Mouse (Mus musculus) forebrain, embryonic 15.5 days (tissue): Measurements from ENCODE around the gene Kcnk6. TPM values are rescaled to one million over a fixed set of nuclear protein-coding genes. Genes with fewer than 3 reads are reported as not detected.
"Not testable (repeated sequence)": the region's sequence is repeated elsewhere in the genome, so short reads cannot be mapped to it uniquely, and the experiment has no call there.

Experiments used
- ATAC-seq: fragments of 200-750 bp; cut with Nextera tagmentation; replicated peaks from 2 replicates; pipeline ENCODE4 v1.8.0; 2017; ENCODE audit warnings: mild to moderate bottlenecking, moderate TSS enrichment, moderate library complexity
- H3K27ac ChIP-seq: fragments of 300-500 bp; sonication (generic); replicated peaks from 2 replicates; pipeline ENCODE4 v1.5.1; 2015; ENCODE audit warnings: mild to moderate bottlenecking, inconsistent platforms
- H3K27me3 ChIP-seq: fragments of 300-500 bp; sonication (generic); 2 replicates; pipeline ENCODE4 v1.6.1; 2015; ENCODE audit warnings: inconsistent platforms
- H3K36me3 ChIP-seq: fragments of 300-500 bp; sonication (generic); 2 replicates; pipeline ENCODE4 v1.6.1; 2015; ENCODE audit warnings: mild to moderate bottlenecking, inconsistent platforms
- H3K4me1 ChIP-seq: fragments of 300-500 bp; sonication (generic); 2 replicates; pipeline ENCODE4 v1.6.1; 2015; ENCODE audit warnings: inconsistent platforms
- H3K4me2 ChIP-seq: fragments of 300-500 bp; sonication (generic); replicated peaks from 2 replicates; pipeline ENCODE4 v1.6.1; 2015; ENCODE audit warnings: mild to moderate bottlenecking, inconsistent platforms
- H3K4me3 ChIP-seq: fragments of 300-500 bp; sonication (generic); 2 replicates; pipeline ENCODE4 v1.5.1; 2015; ENCODE audit warnings: mild to moderate bottlenecking, inconsistent platforms
- H3K9ac ChIP-seq: fragments of 300-500 bp; sonication (generic); replicated peaks from 2 replicates; pipeline ENCODE4 v1.6.1; 2015; ENCODE audit warnings: mild to moderate bottlenecking, inconsistent platforms
- H3K9me3 ChIP-seq: fragments of 300-500 bp; sonication (generic); 2 replicates; pipeline ENCODE4 v1.6.1; 2016; ENCODE audit warnings: inconsistent platforms
- WGBS: fragments of 180-500 bp; shearing (Covaris S2); methylation state at CpG from one replicate; pipeline ENCODE4 v1.1.7; 2015; ENCODE audit warnings: mixed read lengths; 5-methylcytosine and 5-hydroxymethylcytosine counted together
- polyA plus RNA-seq: library from polyadenylated mRNA; unstranded; fragments of >200 nt; fragmentation: Nextera tagmentation; extraction: Ambion mirVana; gene quantifications from 2 replicates; pipeline ENCODE4 v1.2.1, GENCODE M21; 2015

Gene Kcnk6
- polyA plus RNA-seq, 1 experiment from 2014 or later = 0.28 TPM

DNA sequence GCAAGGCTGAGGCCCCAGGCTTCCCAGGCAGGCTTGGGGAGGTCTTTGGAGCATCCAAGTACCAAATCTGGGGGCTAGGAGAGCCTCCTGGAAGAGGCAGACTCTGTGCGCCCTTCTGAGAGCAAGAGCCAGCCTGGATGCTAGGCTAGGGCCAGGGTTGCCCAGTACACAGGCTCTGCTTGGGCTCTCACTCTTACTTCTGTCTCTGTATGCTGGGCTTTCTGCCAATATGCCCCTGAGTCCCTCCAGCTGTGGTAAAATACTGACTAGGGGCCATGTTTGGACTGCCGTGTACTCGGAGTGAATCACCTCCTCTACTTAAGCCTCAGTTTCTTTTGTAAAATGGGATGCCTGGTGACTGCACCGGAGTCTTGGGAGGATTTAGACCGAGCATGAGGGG lies 13.7 kb upstream of the Kcnk6 start:
- WGBS = 79% methylated on average over 5 of the region's 5 CpGs
- Histone ChIP-seq H3K27me3 (peaks cover 11% of the 10 kb centered on the region), H3K4me2 (no peak overlapping the region), H3K4me3 (no peak overlapping the region), H3K9me3 (no peaks in the 10 kb centered on the region), H3K27ac (no peak overlapping the region), H3K9ac (no peak overlapping the region), H3K36me3 (0 out of 2 replicates have a peak, but pooled peaks cover 4% of the 10 kb centered on the region), H3K4me1 (no peaks in the 10 kb centered on the region)
- ATAC-seq = no peak

DNA sequence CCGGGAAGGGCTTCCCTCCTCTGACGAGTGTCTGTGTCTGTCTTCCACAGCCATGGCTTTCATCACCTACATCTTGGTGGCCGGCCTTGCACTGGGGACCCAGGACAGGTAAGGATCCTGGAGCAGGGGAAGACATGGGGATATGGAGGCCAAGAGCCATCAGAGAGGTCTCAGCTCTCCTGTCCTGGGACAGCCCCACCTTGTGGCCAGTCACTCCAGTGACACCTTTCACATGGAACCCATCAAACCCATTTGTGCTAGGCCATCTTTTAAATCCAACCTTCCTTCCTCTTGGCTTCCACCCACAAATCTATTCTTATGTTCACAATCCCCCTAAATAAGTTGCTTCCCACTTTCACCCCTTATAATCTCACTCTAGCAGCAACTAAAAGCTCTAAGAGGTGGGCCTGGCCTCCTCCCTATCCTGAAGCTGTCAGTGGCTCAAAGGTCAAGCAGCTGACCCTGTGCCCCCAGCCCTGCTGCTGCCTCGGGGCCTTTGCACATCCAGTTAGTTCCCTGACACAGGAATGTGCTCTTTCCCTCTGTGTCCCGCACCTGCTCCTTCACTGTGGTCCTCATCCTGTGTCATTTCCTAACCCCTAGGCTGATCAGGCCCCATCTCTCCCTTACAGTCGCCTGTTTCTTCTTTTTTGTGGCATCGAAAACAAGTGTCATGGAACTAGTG lies 12.6 kb upstream of the Kcnk6 start:
- WGBS = 87% methylated on average over 7 of the region's 7 CpGs
- H3K9me3 ChIP-seq = no peaks in the 10 kb centered on the region
- peaks cover 11% of the 10 kb centered on the region for H3K27me3 ChIP-seq
- H3K36me3 ChIP-seq = 0 out of 2 replicates have a peak, but pooled peaks cover 4% of the 10 kb centered on the region
- no peak overlapping the region for H3K4me3 ChIP-seq
- H3K4me1 ChIP-seq = no peaks in the 10 kb centered on the region
- H3K9ac ChIP-seq = no peak overlapping the region
- no peak overlapping the region for H3K27ac ChIP-seq
- no peak for ATAC-seq
- H3K4me2 ChIP-seq = no peak overlapping the region

DNA sequence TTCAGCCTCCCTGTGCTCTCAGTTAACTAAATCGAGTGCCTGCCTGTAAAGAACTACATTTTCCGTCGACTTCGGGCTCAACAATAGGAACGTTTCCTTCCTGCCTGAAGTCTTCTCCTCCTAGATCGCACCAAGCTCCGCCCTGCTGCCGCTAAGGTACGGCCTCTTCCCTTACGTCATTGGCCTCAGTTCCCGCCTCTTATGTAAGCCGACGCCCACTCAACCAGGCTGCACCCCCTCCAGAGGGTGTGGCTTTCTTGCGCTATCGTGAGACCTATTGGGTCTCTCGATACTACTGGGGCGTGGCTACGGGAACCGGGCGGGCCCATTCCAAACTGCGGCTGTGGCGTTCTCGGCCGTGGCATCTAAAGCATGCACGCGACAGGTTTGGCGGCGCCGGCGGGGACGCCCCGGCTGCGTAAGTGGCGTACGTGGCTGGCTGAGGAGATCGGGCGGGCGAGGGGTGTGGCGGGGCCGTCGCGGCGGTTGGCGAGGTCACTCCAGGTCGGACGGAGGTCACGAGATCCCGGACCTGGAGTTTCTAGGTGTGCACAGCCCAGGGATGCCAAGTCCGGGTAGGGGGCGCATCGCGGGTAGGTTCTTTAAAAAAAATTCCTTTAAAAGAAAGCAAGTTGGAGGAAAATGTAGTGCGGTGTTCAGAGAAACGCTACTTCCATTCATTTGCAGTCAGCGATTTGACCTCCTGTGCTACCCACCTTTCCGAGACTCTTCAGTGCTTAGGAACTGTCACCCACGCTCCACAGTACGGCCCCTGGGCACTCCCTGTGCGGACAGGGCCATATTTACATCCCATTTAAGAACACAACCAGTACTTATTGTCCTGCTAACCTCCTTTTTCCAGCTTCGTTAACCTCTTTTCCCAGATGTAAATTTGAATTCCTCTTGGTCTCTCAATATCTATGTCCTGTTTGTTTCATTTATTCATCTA lies 6.0 kb upstream of the Kcnk6 start, which contains the start of gene Yif1b:
Gene Yif1b (plus strand): TSS at position 311 of the 949 bp plus-strand sequence.
- WGBS = 1% methylated on average over 60 of the region's 60 CpGs
- H3K4me3 ChIP-seq = peak within 1 kb of the TSS; percentile 76
- H3K9ac ChIP-seq = peak within 1 kb of the TSS; percentile 71
- ATAC-seq = peak; percentile 98
- H3K27ac ChIP-seq = peak within 1 kb of the TSS; percentile 90
- H3K9me3 ChIP-seq = no peaks in the 10 kb centered on the region
- H3K36me3 ChIP-seq = no peaks in the 10 kb centered on the region
- H3K4me1 ChIP-seq = peaks cover 11% of the 10 kb centered on the region
- peaks cover 2% of the 10 kb centered on the region for H3K27me3 ChIP-seq
- peak within 1 kb of the TSS; percentile 79 for H3K4me2 ChIP-seq

DNA sequence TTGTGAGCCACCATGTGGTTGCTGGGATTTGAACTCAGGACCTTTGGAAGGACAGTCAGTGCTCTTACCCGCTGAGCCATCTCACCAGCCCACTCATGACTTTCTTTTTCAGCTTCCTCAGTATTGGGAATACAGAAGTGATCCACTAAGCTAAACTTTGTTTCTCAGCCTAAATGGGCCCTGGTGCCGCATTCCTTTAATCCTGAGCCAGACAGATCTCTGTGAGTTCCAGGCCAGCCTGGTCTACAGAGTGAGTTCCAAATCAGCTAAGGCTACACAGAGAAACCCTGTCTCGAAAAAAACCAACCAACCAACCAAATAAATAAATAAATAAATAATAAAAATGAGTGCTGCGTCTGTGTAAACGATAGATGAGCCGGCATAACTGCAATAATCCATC lies 5.3 kb upstream of the Kcnk6 start:
- 31% methylated on average over 6 of the region's 6 CpGs for WGBS
- not testable (repeated sequence) for H3K9me3 ChIP-seq, H3K27me3 ChIP-seq, H3K36me3 ChIP-seq
- Histone ChIP-seq H3K27ac (peak overlapping the region; percentile 90), H3K4me2 (peak overlapping the region; percentile 79), H3K4me3 (peak overlapping the region; percentile 76), H3K4me1 (peaks cover 12% of the 10 kb centered on the region), H3K9ac (peak overlapping the region; percentile 62)
- ATAC-seq = peak; percentile 20

DNA sequence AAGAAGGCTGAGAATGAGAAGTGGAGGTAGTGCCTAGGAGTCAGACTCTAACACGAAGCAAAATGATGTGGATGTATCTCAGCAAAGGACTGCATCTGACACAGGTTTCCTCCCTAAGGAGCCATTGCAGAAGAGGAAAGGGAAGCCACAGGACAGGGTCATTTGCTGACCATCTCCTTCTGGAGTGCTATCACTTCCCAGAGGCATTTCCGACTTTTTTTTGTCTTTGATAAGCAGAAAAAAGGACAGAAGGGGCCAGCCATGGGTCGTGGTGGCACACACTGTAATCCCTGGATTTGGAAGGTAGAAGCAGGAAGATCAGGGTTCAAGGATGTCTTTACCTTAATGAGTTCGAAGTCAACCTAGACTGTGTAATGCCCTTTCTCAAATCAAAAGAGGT lies 4.3 kb upstream of the Kcnk6 start:
- no peak for ATAC-seq
- H3K4me2 ChIP-seq = no peak overlapping the region
- no peaks in the 10 kb centered on the region for H3K9me3 ChIP-seq
- no peak overlapping the region for H3K4me3 ChIP-seq
- no peaks in the 10 kb centered on the region for H3K36me3 ChIP-seq
- peaks cover 16% of the 10 kb centered on the region for H3K27me3 ChIP-seq
- 83% methylated on average over 4 of the region's 4 CpGs for WGBS
- no peak overlapping the region for H3K9ac ChIP-seq
- H3K4me1 ChIP-seq = peaks cover 20% of the 10 kb centered on the region
- H3K27ac ChIP-seq = no peak overlapping the region

DNA sequence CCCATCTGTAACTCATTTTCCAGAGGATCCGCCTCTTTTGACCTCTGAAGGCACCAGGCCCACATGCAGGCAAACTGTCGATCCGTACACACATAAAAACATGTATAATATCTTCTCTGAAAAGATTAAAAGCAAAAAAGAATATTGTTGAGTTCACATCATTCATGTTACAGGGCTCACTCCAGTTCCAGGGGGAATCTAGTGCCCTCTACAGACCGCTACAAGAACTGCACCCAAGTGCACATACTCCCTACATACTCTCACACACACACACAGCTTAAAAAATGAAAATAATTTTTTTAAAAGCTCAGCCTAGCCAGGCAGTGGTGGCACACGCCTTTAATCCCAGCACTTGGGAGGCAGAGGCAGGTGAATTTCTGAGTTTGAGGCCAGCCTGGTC lies 2.3 kb upstream of the Kcnk6 start:
- Histone ChIP-seq H3K27me3 (peaks cover 29% of the 10 kb centered on the region), H3K9ac (no peak overlapping the region), H3K36me3 (no peaks in the 10 kb centered on the region), H3K27ac (no peak overlapping the region), H3K4me1 (peaks cover 20% of the 10 kb centered on the region), H3K4me3 (no peak overlapping the region), H3K9me3 (no peaks in the 10 kb centered on the region), H3K4me2 (no peak overlapping the region)
- 85% methylated on average over 5 of the region's 5 CpGs for WGBS
- no peak for ATAC-seq

DNA sequence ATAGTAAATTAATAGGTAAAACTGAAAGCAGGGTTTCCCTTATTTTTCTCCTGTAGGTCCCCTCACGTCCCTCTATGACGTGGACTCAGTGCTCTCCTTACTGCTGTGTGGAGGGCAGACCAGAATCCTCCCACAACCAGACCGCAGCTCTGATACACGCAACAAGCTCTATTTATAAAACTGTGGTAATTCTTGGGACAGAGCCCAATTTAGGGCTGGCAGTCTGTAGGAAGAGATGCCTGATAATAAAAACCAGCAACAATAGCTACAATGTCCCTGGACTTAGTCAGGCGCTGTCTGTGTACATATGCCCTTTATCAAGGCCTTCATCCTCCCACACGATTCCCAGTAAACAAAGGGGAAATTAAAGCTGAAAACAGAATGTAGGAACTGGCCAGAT lies 1.4 kb upstream of the Kcnk6 start:
- Histone ChIP-seq H3K27ac (no peak overlapping the region), H3K9ac (no peak overlapping the region), H3K27me3 (peaks cover 29% of the 10 kb centered on the region), H3K9me3 (no peaks in the 10 kb centered on the region), H3K4me1 (peaks cover 14% of the 10 kb centered on the region), H3K36me3 (no peaks in the 10 kb centered on the region), H3K4me2 (no peak overlapping the region), H3K4me3 (no peak overlapping the region)
- no peak for ATAC-seq
- 59% methylated on average over 6 of the region's 6 CpGs for WGBS

DNA sequence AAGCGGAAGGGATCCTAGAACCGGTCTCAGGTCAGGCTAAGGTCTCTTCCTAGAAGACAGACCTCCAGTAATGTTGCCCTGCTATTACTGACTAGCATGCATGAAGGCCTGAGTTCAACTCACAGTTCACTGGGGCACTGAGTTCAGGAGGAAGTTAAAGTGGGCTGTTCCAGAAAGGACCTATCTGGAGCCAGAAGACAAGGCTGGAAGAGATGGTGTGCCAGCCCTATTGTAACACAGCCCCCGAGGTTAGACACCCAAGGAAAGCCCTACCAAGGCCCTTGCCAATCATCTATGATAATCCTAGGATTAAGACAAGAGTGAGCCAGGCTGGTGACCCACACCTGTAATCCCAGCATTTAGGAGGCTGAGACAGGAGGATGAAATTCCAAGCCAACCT lies 798 bp downstream of the Kcnk6 start:
- Histone ChIP-seq H3K9ac (no peak overlapping the region), H3K36me3 (no peaks in the 10 kb centered on the region), H3K27ac (no peak overlapping the region), H3K4me2 (peak overlapping the region; percentile 85; the same call in 1 of the 2 replicates), H3K4me3 (peak overlapping the region; percentile 45), H3K9me3 (no peaks in the 10 kb centered on the region), H3K4me1 (peaks cover 9% of the 10 kb centered on the region), H3K27me3 (peaks cover 29% of the 10 kb centered on the region)
- 48% methylated on average over 3 of the region's 3 CpGs for WGBS
- no peak for ATAC-seq

DNA sequence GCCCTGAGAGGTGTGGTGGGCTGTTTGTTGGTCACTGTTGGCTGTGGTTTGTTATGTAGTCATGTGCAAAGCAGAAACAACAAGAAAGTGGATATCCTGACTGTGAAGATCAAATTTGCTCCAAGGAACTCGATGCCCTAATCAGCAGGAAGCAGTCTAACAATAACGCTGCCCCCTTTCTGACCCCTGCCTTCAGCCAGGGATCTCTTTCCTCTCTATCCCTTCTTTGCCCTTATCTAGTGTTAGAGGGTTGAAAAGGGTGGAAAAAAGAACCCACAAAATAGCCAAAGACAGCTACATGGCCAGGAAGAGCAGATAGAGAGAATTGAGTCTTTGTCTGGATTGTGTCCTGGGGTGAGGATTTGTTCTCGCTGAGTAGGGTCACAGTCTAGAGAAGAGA lies 1.8 kb downstream of the Kcnk6 start:
- ATAC-seq = no peak
- WGBS = 19% methylated on average over 3 of the region's 3 CpGs
- no peak overlapping the region for H3K4me2 ChIP-seq
- H3K4me1 ChIP-seq = peaks cover 9% of the 10 kb centered on the region
- no peak overlapping the region for H3K9ac ChIP-seq
- no peaks in the 10 kb centered on the region for H3K9me3 ChIP-seq
- no peaks in the 10 kb centered on the region for H3K36me3 ChIP-seq
- no peak overlapping the region for H3K27ac ChIP-seq
- H3K4me3 ChIP-seq = no peak overlapping the region
- H3K27me3 ChIP-seq = peaks cover 29% of the 10 kb centered on the region

DNA sequence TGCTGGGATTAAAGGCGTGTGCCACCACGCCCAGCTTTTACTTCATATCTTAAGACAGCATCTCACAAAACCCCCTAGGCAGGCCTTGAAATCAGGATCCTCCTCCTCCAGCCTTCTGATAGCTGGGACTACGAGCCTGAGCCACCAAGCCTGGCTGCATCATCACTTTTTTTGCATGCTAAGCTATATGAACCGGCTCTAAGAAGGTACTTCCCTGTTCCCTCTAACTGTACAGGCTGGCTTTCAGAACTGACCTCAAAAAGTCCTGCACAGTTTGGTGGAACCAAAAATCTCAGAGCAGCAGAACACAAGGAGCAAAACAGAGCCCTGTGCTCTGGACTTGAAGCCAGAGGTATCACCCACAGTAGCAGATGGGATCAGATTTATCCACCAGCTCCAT lies 4.1 kb downstream of the Kcnk6 start:
- no peak for ATAC-seq
- 74% methylated on average over 4 of the region's 4 CpGs for WGBS
- Histone ChIP-seq H3K9ac (no peak overlapping the region), H3K36me3 (no peaks in the 10 kb centered on the region), H3K4me2 (no peak overlapping the region), H3K27me3 (peaks cover 26% of the 10 kb centered on the region), H3K9me3 (no peaks in the 10 kb centered on the region), H3K27ac (no peak overlapping the region), H3K4me3 (no peak overlapping the region), H3K4me1 (peaks cover 16% of the 10 kb centered on the region)

DNA sequence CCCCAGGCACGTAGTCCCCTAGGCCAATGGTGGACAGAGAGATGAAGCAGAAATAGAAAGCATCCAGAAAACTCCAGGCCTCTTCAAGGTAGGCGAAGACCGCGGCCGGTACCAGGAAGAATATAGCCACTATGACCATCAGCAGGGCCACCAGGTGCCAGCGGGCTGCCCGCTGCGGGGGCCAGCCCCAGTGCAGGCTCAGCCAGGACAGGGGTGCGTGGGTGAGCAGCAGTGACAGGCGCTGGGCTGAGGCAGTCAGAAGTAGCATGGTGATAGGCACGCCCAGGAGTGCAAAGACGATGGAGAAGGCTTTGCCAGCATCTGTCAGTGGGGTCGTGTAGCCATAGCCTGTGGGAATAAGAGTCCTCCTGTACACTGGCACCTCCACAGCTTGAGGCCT lies 6.8 kb downstream of the Kcnk6 start:
- Histone ChIP-seq H3K4me2 (no peak overlapping the region), H3K27ac (no peak overlapping the region), H3K9me3 (no peaks in the 10 kb centered on the region), H3K4me3 (no peak overlapping the region), H3K9ac (no peak overlapping the region), H3K36me3 (no peaks in the 10 kb centered on the region), H3K4me1 (peaks cover 8% of the 10 kb centered on the region; the same call in 1 of the 2 replicates), H3K27me3 (peaks cover 3% of the 10 kb centered on the region; the same call in 1 of the 2 replicates)
- 77% methylated on average over 13 of the region's 13 CpGs for WGBS
- no peak for ATAC-seq

DNA sequence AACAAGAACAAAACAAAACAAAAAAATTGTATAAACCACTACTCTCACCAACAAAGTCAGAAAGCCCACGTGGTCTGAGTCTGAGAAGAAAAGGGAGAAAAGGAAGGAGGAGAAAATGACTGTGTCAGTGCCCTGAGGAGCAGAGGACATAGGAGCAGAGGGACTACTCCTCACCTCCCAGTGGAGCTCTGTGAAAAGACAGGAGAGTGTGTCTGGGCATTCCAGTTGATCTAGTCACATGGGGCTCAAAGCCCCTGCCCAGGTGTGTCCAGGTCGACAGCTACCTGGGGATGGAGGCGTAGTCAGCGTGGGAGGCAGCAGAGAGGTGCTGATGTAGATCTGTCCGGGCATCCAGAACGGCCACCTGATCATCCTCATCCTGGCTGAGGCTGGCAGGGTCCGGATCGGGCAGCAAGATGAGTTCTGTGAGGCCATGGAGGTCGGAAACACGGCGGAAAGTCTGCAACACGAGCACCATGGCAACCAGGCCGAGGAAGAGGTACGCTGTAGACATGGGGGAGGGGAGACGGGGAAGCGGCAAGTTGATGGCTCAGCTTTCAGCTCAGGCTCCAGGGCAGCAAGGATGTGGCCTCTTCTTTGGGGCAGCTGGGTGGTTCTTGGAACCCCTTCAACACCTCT lies 7.4 kb downstream of the Kcnk6 start:
- H3K4me1 ChIP-seq = peaks cover 8% of the 10 kb centered on the region; the same call in 1 of the 2 replicates
- H3K27ac ChIP-seq = no peak overlapping the region
- 9% methylated on average over 16 of the region's 16 CpGs for WGBS
- no peaks in the 10 kb centered on the region for H3K36me3 ChIP-seq
- 0 out of 2 replicates have a peak, but pooled peaks have one; percentile 38 for ATAC-seq
- H3K27me3 ChIP-seq = no peaks in the 10 kb centered on the region
- no peaks in the 10 kb centered on the region for H3K9me3 ChIP-seq
- H3K4me3 ChIP-seq = no peak overlapping the region
- no peak overlapping the region; the same call in 1 of the 2 replicates for H3K4me2 ChIP-seq
- no peak overlapping the region; the same call in 1 of the 2 replicates for H3K9ac ChIP-seq
